Comparison of ENCODE assay signal across 9 mouse cellular contexts in the genomic region with DNA sequence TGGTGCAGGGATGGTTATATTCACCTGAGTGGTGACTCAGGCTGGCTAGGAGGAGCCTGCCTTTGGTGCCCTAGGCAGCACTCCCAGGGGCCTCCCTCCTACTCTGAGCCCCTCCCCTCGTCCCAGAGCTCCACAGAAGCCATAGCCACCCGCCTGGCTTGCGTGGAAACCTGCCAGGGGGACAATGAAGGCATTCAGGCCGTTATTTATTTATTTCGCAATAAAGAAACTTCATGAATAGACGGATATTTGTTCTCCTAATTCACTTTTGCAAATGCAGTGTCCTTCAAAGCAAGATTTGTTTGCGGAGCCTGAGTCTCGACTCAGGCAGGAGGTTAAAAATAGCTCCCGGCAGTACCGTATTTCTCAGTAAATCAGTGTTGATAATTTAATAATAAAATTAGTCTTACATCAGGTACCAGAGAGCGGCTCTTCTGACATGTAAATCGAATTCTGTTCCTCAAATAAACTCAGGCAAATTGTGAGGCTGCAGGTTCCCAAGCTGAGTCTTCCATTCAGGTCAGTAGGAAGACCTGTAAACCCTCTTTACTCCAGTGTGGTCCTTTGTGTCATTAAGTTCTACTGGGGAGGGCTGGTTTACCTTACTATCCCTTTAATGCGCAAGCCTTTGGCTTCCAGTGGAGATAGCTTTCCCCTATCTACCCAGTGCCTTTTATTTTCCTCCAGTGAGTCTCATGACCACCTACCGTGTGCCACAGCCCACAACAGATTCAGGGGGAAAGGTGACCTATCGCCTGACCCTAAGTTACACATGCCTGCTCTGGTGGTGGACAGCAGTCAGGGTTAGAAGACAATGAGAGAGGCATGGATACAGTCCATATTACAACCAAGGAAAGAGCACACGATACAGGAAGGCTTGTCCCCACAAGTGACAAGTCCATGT. TPM values are rescaled to one million over a fixed set of nuclear protein-coding genes. Genes with fewer than 3 reads are reported as not detected.
DNase-seq lines count a peak whose midpoint lies in the region; ATAC-seq and TF ChIP-seq lines count a peak whose summit lies in the region.
"Had no signal": no experiment of that assay in that cellular context is flagged by ENCODE, and none has a peak within 500 bp of the region (broad histone marks: within the 10 kb centered on the region; RNA-seq: fewer than 3 reads in every experiment).

No protein-coding gene starts in this region.

- H3K27me3 ChIP-seq in embryonic facial prominence, embryonic 13.5 days: peaks cover 4% of the 10 kb centered on the region; the same call in 1 of the 2 replicates
- no peaks in the 10 kb centered on the region for H3K27me3 ChIP-seq in heart, embryonic 16.5 days (ENCODE audit: control insufficient read depth, insufficient read depth, low read length)

- no peak overlapping the region for H3K27ac ChIP-seq in embryonic facial prominence, embryonic 13.5 days
- H3K27ac ChIP-seq in heart, embryonic 16.5 days (ENCODE audit: low read length): no peak overlapping the region

- 8% methylated on average over 16 of the region's 16 CpGs for WGBS in embryonic facial prominence, embryonic 13.5 days
- WGBS in heart, embryonic 16.5 days: 10% methylated on average over 16 of the region's 16 CpGs
- 13% methylated on average over 16 of the region's 16 CpGs for whole genome bisulfite sequencing in lung, adult 2 months

- TF ChIP-seq CTCF in lung, adult 2 months (IDR thresholded peaks at IDR 0.05; ENCODE audit: insufficient read depth, low read length): no peak

- 0 out of 2 replicates have a peak, but pooled peaks cover 3% of the 10 kb centered on the region for H3K4me1 ChIP-seq in embryonic facial prominence, embryonic 13.5 days
- 0 out of 2 replicates have a peak, but pooled peaks cover 3% of the 10 kb centered on the region for H3K4me1 ChIP-seq in heart, embryonic 16.5 days (ENCODE audit: control insufficient read depth, insufficient read depth, low read length)
- H3K4me1 ChIP-seq in lung, adult 2 months (ENCODE audit: control insufficient read depth, insufficient read depth, low read length): 0 out of 2 replicates have a peak, but pooled peaks cover 3% of the 10 kb centered on the region

- no peak for TF ChIP-seq POLR2A in lung, adult 2 months (IDR thresholded peaks at IDR 0.05; ENCODE audit: borderline replicate concordance, extremely low read depth, low read depth, low read length)

- DNase-seq in kidney, adult 11 months: peak; percentile 11
- no peak for DNase-seq in kidney, adult 9 months
- DNase-seq in layer of hippocampus, adult 9-11 months: peak; percentile 64
- DNase-seq in lung, adult 2 months: peak; percentile 59
- DNase-seq in right cerebral cortex, adult 2 months (ENCODE audit: low spot score in 2 of 2): peak; percentile 12 to 35
- no peak for DNase-seq in spleen, adult 18-20 months

- no peaks in the 10 kb centered on the region for H3K36me3 ChIP-seq in embryonic facial prominence, embryonic 13.5 days
- H3K36me3 ChIP-seq in heart, embryonic 16.5 days (ENCODE audit: control insufficient read depth, insufficient read depth): no peaks in the 10 kb centered on the region

- no peak overlapping the region for H3K9ac ChIP-seq in embryonic facial prominence, embryonic 13.5 days
- H3K9ac ChIP-seq in heart, embryonic 16.5 days (ENCODE audit: low read length): 0 out of 2 replicates have a peak overlapping the region, but pooled peaks have one; percentile 33

- no peak for ATAC-seq in embryonic facial prominence, embryonic 13.5 days (ENCODE audit: insufficient number of reproducible peaks, insufficient read depth, low FRiP score, low TSS enrichment, low read depth)
- 0 out of 2 replicates have a peak, but pooled peaks have one; percentile 32 for ATAC-seq in heart, embryonic 16.5 days (replicated peaks; ENCODE audit: extremely low read depth, insufficient read depth, low FRiP score)

- H3K4me2 ChIP-seq in embryonic facial prominence, embryonic 13.5 days: peak overlapping the region; percentile 31; the same call in 1 of the 2 replicates
- H3K4me2 ChIP-seq in heart, embryonic 16.5 days (ENCODE audit: low read depth, low read length): peak overlapping the region; percentile 58

- no peaks in the 10 kb centered on the region for H3K9me3 ChIP-seq in embryonic facial prominence, embryonic 13.5 days
- H3K9me3 ChIP-seq in heart, embryonic 16.5 days (replicated peaks; ENCODE audit: control insufficient read depth, low read length): no peaks in the 10 kb centered on the region

- H3K4me3 ChIP-seq in embryonic facial prominence, embryonic 13.5 days: no peak overlapping the region
- H3K4me3 ChIP-seq in heart, embryonic 16.5 days (ENCODE audit: low read length): peak overlapping the region; percentile 48
- no peak overlapping the region for H3K4me3 ChIP-seq in lung, adult 2 months (replicated peaks; ENCODE audit: extremely low read depth, low read depth, low read length)

RNA-seq across cellular contexts. Expression of gene C1ql2, which starts 17.2 kb away (rescaled TPM):
- 0.20 TPM in 1 of 2 replicates, not detected in the other for polyA plus RNA-seq in embryonic facial prominence, embryonic 13.5 days (2015; fragmentation: Nextera tagmentation; extraction: Ambion mirVana)
- polyA plus RNA-seq in heart, embryonic 16.5 days (2015; fragmentation: Nextera tagmentation; extraction: Ambion mirVana): not detected in 2 replicates
- 0.10 and 0.12 TPM in 2 replicates for polyA plus RNA-seq in lung, adult 2 months (2012; rRNA removed)
- polyA plus RNA-seq: testis, adult 2 months had no signal

Comparison
In these comparisons a context has a peak if more than half of its experiments do, and no peak if none do; other contexts are left out.
1. DNase-seq: peak in kidney, adult 11 months (single experiment), layer of hippocampus, adult 9-11 months (single experiment), lung, adult 2 months (single experiment) and right cerebral cortex, adult 2 months (2 of 2); none in kidney, adult 9 months (single experiment) and spleen, adult 18-20 months (0 of 2).